Mouse (Mus musculus) midbrain, embryonic 16.5 days (tissue): ENCODE measurements around the gene Igll1. TPM values are rescaled to one million over a fixed set of nuclear protein-coding genes. Genes with fewer than 3 reads are reported as not detected.

Experiments
- ATAC-seq: fragments of 200-750 bp; cut with Nextera tagmentation; 2 replicates; pipeline ENCODE4 v1.8.0; 2017; ENCODE audit warnings: moderate TSS enrichment
- H3K27ac ChIP-seq: fragments of 300-500 bp; sonication (generic); 2 replicates; pipeline ENCODE4 v1.5.1; 2014; ENCODE audit warnings: mild to moderate bottlenecking, low read length, mixed read lengths
- H3K27me3 ChIP-seq: fragments of 300-500 bp; sonication (generic); 2 replicates; pipeline ENCODE4 v1.6.1; 2014; ENCODE audit warnings: low read depth, low read length, mixed read lengths; ENCODE audit not compliant: control insufficient read depth, insufficient read depth
- H3K36me3 ChIP-seq: fragments of 300-500 bp; sonication (generic); 2 replicates; pipeline ENCODE4 v1.6.1; 2014; ENCODE audit warnings: mild to moderate bottlenecking, low read length, moderate library complexity, mixed read lengths; ENCODE audit not compliant: control insufficient read depth, insufficient read depth
- H3K4me1 ChIP-seq: fragments of 300-500 bp; sonication (generic); 2 replicates; pipeline ENCODE4 v1.6.1; 2014; ENCODE audit warnings: mild to moderate bottlenecking, low read length, mixed read lengths; ENCODE audit not compliant: control insufficient read depth, insufficient read depth
- H3K4me2 ChIP-seq: fragments of 300-500 bp; sonication (generic); 2 replicates; pipeline ENCODE4 v1.6.1; 2014; ENCODE audit warnings: mild to moderate bottlenecking, low read length, mixed read lengths
- H3K4me3 ChIP-seq: fragments of 300-500 bp; sonication (generic); 2 replicates; pipeline ENCODE4 v1.5.1; 2014; ENCODE audit warnings: low read depth, mild to moderate bottlenecking, low read length, moderate library complexity, mixed read lengths
- H3K9ac ChIP-seq: fragments of 300-500 bp; sonication (generic); 2 replicates; pipeline ENCODE4 v1.6.1; 2014; ENCODE audit warnings: low read depth, low read length, mixed read lengths
- H3K9me3 ChIP-seq: fragments of 300-500 bp; sonication (generic); replicated peaks from 2 replicates; pipeline ENCODE4 v1.6.1; 2014; ENCODE audit warnings: mild to moderate bottlenecking, low read length, mixed read lengths; ENCODE audit not compliant: control insufficient read depth, poor library complexity, severe bottlenecking
- WGBS: fragments of 180-500 bp; shearing (Covaris S2); extraction: QIAGEN DNeasy Blood & Tissue Kit; methylation state at CpG from one replicate; pipeline ENCODE4 v1.1.7; 2014; 5-methylcytosine and 5-hydroxymethylcytosine counted together
- polyA plus RNA-seq: library from polyadenylated mRNA; unstranded; fragments of >200 nt; fragmentation: Nextera tagmentation; extraction: Ambion mirVana; gene quantifications from 2 replicates; pipeline ENCODE4 v1.2.1, GENCODE M21; 2015

Gene Igll1
- polyA plus RNA-seq, 1 experiment from 2014 or later: not detected

GRCm38 (mm10) chr16:16825476-16825875 lies 38.3 kb downstream of the Igll1 start:
- no peak overlapping the region for H3K4me2 ChIP-seq
- no peak overlapping the region for H3K9ac ChIP-seq
- no peaks in the 10 kb centered on the region for H3K27me3 ChIP-seq
- ATAC-seq: no peak
- peaks cover 2% of the 10 kb centered on the region; the same call in 1 of the 2 replicates for H3K4me1 ChIP-seq
- H3K27ac ChIP-seq: no peak overlapping the region
- H3K4me3 ChIP-seq: no peak overlapping the region
- peaks cover 7% of the 10 kb centered on the region for H3K36me3 ChIP-seq
- peaks cover 3% of the 10 kb centered on the region; the same call in 1 of the 2 replicates for H3K9me3 ChIP-seq
- 32% methylated on average over 5 of the region's 5 CpGs for WGBS

Other genes starting within 250 kb of the Igll1 start
- gene Olfr19, start 187.6 kb downstream of the Igll1 start, polyA plus RNA-seq: not detected in 2 replicates
- 24.0 and 24.5 TPM in 2 replicates for gene Spag6l, start 34.5 kb downstream of the Igll1 start, polyA plus RNA-seq
- 72.5 and 73.1 TPM in 2 replicates for gene Top3b, start 6.8 kb upstream of the Igll1 start, polyA plus RNA-seq
- gene Vpreb1, start 6.9 kb upstream of the Igll1 start, polyA plus RNA-seq: 0.70 and 0.95 TPM in 2 replicates
- 29.3 and 30.0 TPM in 2 replicates for gene Ppm1f, start 32.5 kb upstream of the Igll1 start, polyA plus RNA-seq
- 182 and 189 TPM in 2 replicates for gene Mapk1, start 119.4 kb upstream of the Igll1 start, polyA plus RNA-seq
- 150 and 160 TPM in 2 replicates for gene Ypel1, start 205.7 kb upstream of the Igll1 start, polyA plus RNA-seq
- gene Ppil2, start 247.3 kb upstream of the Igll1 start, polyA plus RNA-seq: 147 and 153 TPM in 2 replicates